1 mouse cellular context compared by ENCODE assay signal in the genomic region with DNA sequence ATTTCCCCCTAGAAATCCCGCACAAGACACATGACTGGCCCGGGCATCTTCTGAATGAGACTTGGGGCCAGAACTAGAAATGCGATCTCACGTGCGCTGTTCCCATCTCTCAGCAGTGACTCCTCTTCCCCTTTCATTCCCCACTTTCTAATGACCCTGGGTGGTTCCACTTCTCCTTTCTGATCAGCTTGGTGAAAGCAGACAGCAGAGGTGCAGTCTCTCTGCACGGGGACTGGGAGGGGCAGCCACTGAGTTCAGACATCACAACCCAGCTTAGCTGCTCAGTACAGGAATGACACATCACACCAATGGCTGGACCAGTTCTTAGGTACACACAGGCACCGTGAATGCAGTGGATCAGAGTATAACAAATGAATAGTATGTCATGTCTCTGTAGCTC.
TF ChIP-seq lines count a peak whose summit lies in the region.

No protein-coding gene starts in this region.

TF ChIP-seq in CH12.LX, 34 proteins besides CTCF, POLR2A, EP300 and RAD21 (continued from another document):
- TF ChIP-seq MAFK (IDR thresholded peaks at IDR 0.05; ENCODE audit: insufficient replicate concordance, low read length) (peak; percentile 79), USF1 (IDR thresholded peaks at IDR 0.05; ENCODE audit: low read depth, low read length) (peak; percentile 39), IRF4 (IDR thresholded peaks at IDR 0.05; ENCODE audit: low read depth, low read length) (peak; percentile 99), TBP (conservative IDR thresholded peaks at IDR 0.05; ENCODE audit: low read depth, low read length) (no peak), UBTF (IDR thresholded peaks at IDR 0.05; ENCODE audit: low read depth, low read length) (0 out of 2 replicates have a peak, but pooled peaks have one; percentile 8), KAT2A (IDR thresholded peaks at IDR 0.05; ENCODE audit: insufficient replicate concordance, low read length) (no peak), MAX (IDR thresholded peaks at IDR 0.05; ENCODE audit: low read length) (peak; percentile 76), CHD2 (IDR thresholded peaks at IDR 0.05; ENCODE audit: low read length) (peak; percentile 80; the same call in 1 of the 2 replicates), ZKSCAN1 (IDR thresholded peaks at IDR 0.05; ENCODE audit: borderline replicate concordance, low read depth, low read length) (no peak), ZNF384 (IDR thresholded peaks at IDR 0.05; ENCODE audit: low read depth, low read length) (no peak), PAX5 (IDR thresholded peaks at IDR 0.05; ENCODE audit: low read length) (no peak), BHLHE40 (IDR thresholded peaks at IDR 0.05; ENCODE audit: low read depth, low read length) (peak; percentile 100), E2F4 (IDR thresholded peaks at IDR 0.05; ENCODE audit: insufficient replicate concordance, low read depth, low read length) (no peak), ZC3H11A (IDR thresholded peaks at IDR 0.05; ENCODE audit: low read depth, low read length) (no peak), MAZ (IDR thresholded peaks at IDR 0.05; ENCODE audit: low read depth, low read length) (peak; percentile 97), ETS1 (conservative IDR thresholded peaks at IDR 0.05; ENCODE audit: low read depth, low read length) (peak; percentile 100), JUND (conservative IDR thresholded peaks at IDR 0.05; ENCODE audit: low read depth, low read length) (peak; percentile 87), MYC (IDR thresholded peaks at IDR 0.05; ENCODE audit: low read depth, low read length) (peak; percentile 82), NRF1 (IDR thresholded peaks at IDR 0.05; ENCODE audit: low read depth, low read length) (no peak), SMC3 (IDR thresholded peaks at IDR 0.05; ENCODE audit: low read depth, low read length) (no peak; the same call in 1 of the 2 replicates), TCF12 (IDR thresholded peaks at IDR 0.05; ENCODE audit: low read depth, low read length) (peak; percentile 88), HCFC1 (IDR thresholded peaks at IDR 0.05; ENCODE audit: low read depth, low read length) (no peak; the same call in 1 of the 2 replicates), USF2 (conservative IDR thresholded peaks at IDR 0.05; ENCODE audit: low read depth, low read length) (no peak), SIN3A (IDR thresholded peaks at IDR 0.05; ENCODE audit: low read length) (peak; percentile 72; the same call in 1 of the 2 replicates), POLR2AphosphoS2 (IDR thresholded peaks at IDR 0.05; ENCODE audit: low read depth, low read length) (no peak; the same call in 1 of the 2 replicates)
TF ChIP-seq in CH12.LX: peak in this region for 18.
